Comparison of ENCODE assay signal across 18 mouse cellular contexts in the genomic region with DNA sequence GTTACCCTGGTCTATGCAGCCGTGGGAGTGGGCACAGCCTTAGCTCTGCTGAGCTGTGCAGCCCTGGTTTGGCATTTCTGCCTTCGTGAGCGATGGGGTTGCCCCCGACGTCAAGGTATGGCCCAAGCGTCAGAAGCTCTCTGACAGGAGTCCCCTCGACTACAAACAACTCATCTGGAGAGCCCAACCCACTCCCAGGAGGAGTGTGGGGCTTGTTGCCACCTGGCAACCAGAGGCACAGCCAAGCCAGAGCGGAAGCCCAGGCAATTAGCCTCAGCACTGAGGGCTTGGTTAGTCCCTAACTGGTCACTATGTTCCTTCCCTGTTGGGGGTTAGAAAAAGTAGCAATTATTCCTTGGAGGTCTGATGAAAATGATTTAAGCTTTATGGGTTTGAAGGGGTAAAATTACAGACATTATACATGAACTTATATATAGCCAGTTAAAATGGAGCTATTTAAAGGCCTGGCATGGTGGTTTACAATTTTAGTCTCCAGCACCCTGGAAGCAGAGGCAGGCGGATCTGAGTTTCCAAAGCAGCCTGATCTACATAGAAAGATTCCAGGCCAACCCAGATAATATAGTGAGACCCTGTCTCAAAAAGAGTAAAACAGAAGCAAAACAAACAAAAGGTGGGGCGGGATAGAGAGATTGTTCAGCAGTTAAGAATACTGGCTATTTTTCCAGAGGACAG. TPM values are rescaled to one million over a fixed set of nuclear protein-coding genes. Genes with fewer than 3 reads are reported as not detected.
A peak's percentile ranks its signal among the peaks of the same experiment; 100 is the strongest.
DNase-seq lines count a peak whose midpoint lies in the region; ATAC-seq and TF ChIP-seq lines count a peak whose summit lies in the region.
"Had no signal": no experiment of that assay in that cellular context is flagged by ENCODE, and none has a peak within 500 bp of the region (broad histone marks: within the 10 kb centered on the region; RNA-seq: fewer than 3 reads in every experiment).

No protein-coding gene starts in this region.

- ATAC-seq in frontal cortex, adult (ENCODE audit: low TSS enrichment) = peak; percentile 79
- ATAC-seq: forebrain, embryonic 16.5 days; hindbrain, embryonic 16.5 days; intestine, postnatal 0 days had no signal

- no peaks in the 10 kb centered on the region for H3K4me1 ChIP-seq in lung, adult 2 months (ENCODE audit: control insufficient read depth, insufficient read depth, low read length)
- H3K4me1 ChIP-seq in cortical plate, adult 2 months (ENCODE audit: control insufficient read depth, insufficient read depth, low read length) = 0 out of 2 replicates have a peak, but pooled peaks cover 1% of the 10 kb centered on the region
- H3K4me1 ChIP-seq in limb, embryonic 10.5 days = peaks cover 15% of the 10 kb centered on the region
- H3K4me1 ChIP-seq: midbrain, embryonic 12.5 days had no signal

- H3K36me3 ChIP-seq in limb, embryonic 10.5 days = peaks cover 14% of the 10 kb centered on the region

- peak overlapping the region; percentile 43 for H3K27ac ChIP-seq in cortical plate, adult 2 months (ENCODE audit: insufficient read depth, low read length)
- 0 out of 2 replicates have a peak overlapping the region, but pooled peaks have one; percentile 27 for H3K27ac ChIP-seq in limb, embryonic 10.5 days
- H3K27ac ChIP-seq: embryonic facial prominence, embryonic 12.5 days; kidney, postnatal 0 days; midbrain, embryonic 12.5 days had no signal

- no peaks in the 10 kb centered on the region for H3K27me3 ChIP-seq in limb, embryonic 10.5 days (ENCODE audit: low read depth, poor library complexity, severe bottlenecking)
- H3K27me3 ChIP-seq: embryonic facial prominence, embryonic 12.5 days had no signal

- no peak for TF ChIP-seq POLR2A in lung, adult 2 months (IDR thresholded peaks at IDR 0.05; ENCODE audit: borderline replicate concordance, extremely low read depth, low read depth, low read length)
- TF ChIP-seq POLR2A in cortical plate, adult 2 months (IDR thresholded peaks at IDR 0.05; ENCODE audit: extremely low read depth, insufficient read depth, low read length) = no peak

- no peak for TF ChIP-seq CTCF in lung, adult 2 months (IDR thresholded peaks at IDR 0.05; ENCODE audit: insufficient read depth, low read length)
- no peak for TF ChIP-seq CTCF in cortical plate, adult 2 months (IDR thresholded peaks at IDR 0.05; ENCODE audit: extremely low read depth, insufficient read depth, low read length)

- 57% methylated on average over 10 of the region's 10 CpGs for WGBS in lung, adult 2 months
- WGBS in limb, embryonic 10.5 days = 54% methylated on average over 10 of the region's 10 CpGs

- H3K4me3 ChIP-seq in lung, adult 2 months (replicated peaks; ENCODE audit: extremely low read depth, low read depth, low read length) = peak overlapping the region; percentile 3
- no peak overlapping the region for H3K4me3 ChIP-seq in cortical plate, adult 2 months (ENCODE audit: insufficient read depth, low read length)
- H3K4me3 ChIP-seq in limb, embryonic 10.5 days = no peak overlapping the region
- H3K4me3 ChIP-seq: embryonic facial prominence, embryonic 12.5 days; midbrain, embryonic 12.5 days had no signal

- no peak for DNase-seq in frontal cortex, postnatal 36 days (ENCODE audit: low spot score in 2 of 2)
- no peak for DNase-seq in lung, adult 2 months
- no peak for DNase-seq in lung, postnatal 36 days
- DNase-seq in limb, embryonic 10.5 days (ENCODE audit: low spot score) = no peak
- DNase-seq in urinary bladder, postnatal 4 days (ENCODE audit: low spot score in 2 of 2) = no peak
- no peak for DNase-seq in embryo, embryonic 10.5 days (ENCODE audit: low spot score)
- DNase-seq: B cell, adult 2 months; cerebellum, postnatal 14 days had no signal

- no peaks in the 10 kb centered on the region for H3K9me3 ChIP-seq in limb, embryonic 10.5 days (replicated peaks)
- H3K9me3 ChIP-seq: embryonic facial prominence, embryonic 12.5 days; midbrain, embryonic 12.5 days had no signal

RNA-seq across cellular contexts. Expression of a gene that starts 1.8 kb away (rescaled TPM):
- 2.1 and 3.4 TPM in 2 replicates for polyA plus RNA-seq in lung, adult 2 months (2012; rRNA removed)
- 1.0 and 1.3 TPM in 2 replicates for polyA plus RNA-seq in cortical plate, adult 2 months (2012; rRNA removed)
- 0.29 and 0.39 TPM in 2 replicates for polyA plus RNA-seq in limb, embryonic 10.5 days (2016; fragmentation: Nextera tagmentation; extraction: Ambion mirVana)

RNA-seq across cellular contexts. Expression of a gene that starts 13.4 kb away (rescaled TPM):
- polyA plus RNA-seq in lung, adult 2 months (2012; rRNA removed) = 0.11 and 0.19 TPM in 2 replicates
- polyA plus RNA-seq in cortical plate, adult 2 months (2012; rRNA removed) = 275 and 293 TPM in 2 replicates
- polyA plus RNA-seq in limb, embryonic 10.5 days (2016; fragmentation: Nextera tagmentation; extraction: Ambion mirVana) = 5.0 and 7.2 TPM in 2 replicates

RNA-seq across cellular contexts. Expression of a gene that starts 15.1 kb away (rescaled TPM):
- 140 and 164 TPM in 2 replicates for polyA plus RNA-seq in lung, adult 2 months (2012; rRNA removed)
- 135 and 137 TPM in 2 replicates for polyA plus RNA-seq in cortical plate, adult 2 months (2012; rRNA removed)
- 37.2 and 42.5 TPM in 2 replicates for polyA plus RNA-seq in limb, embryonic 10.5 days (2016; fragmentation: Nextera tagmentation; extraction: Ambion mirVana)

RNA-seq across cellular contexts. Expression of a gene that starts 18.9 kb away (rescaled TPM):
- 84.2 and 101 TPM in 2 replicates for polyA plus RNA-seq in lung, adult 2 months (2012; rRNA removed)
- polyA plus RNA-seq in cortical plate, adult 2 months (2012; rRNA removed) = 108 and 118 TPM in 2 replicates
- 211 and 228 TPM in 2 replicates for polyA plus RNA-seq in limb, embryonic 10.5 days (2016; fragmentation: Nextera tagmentation; extraction: Ambion mirVana)

RNA-seq across cellular contexts. Expression of a gene that starts 22.8 kb away (rescaled TPM):
- not detected in 2 replicates for polyA plus RNA-seq in lung, adult 2 months (2012; rRNA removed)
- polyA plus RNA-seq in cortical plate, adult 2 months (2012; rRNA removed) = not detected in 2 replicates
- not detected in 2 replicates for polyA plus RNA-seq in limb, embryonic 10.5 days (2016; fragmentation: Nextera tagmentation; extraction: Ambion mirVana)
- polyA plus RNA-seq: embryonic facial prominence, embryonic 12.5 days; forebrain, embryonic 16.5 days; hindbrain, embryonic 16.5 days; intestine, postnatal 0 days; kidney, postnatal 0 days; liver, embryonic 16.5 days; midbrain, embryonic 12.5 days; neural tube, embryonic 14.5 days had no signal

Comparison
In these comparisons a context has a peak if more than half of its experiments do, and no peak if none do; other contexts are left out.
1. RNA of a gene that starts 13.4 kb away (polyA plus RNA-seq): 275 to 293 TPM in cortical plate, adult 2 months; 5.0 to 7.2 TPM in limb, embryonic 10.5 days and 0.11 to 0.19 TPM in lung, adult 2 months; every median in the first group is over 10 times any median in the second.